Mouse (Mus musculus): ENCODE results near the gene Olfr1377.
"Not testable (repeated sequence)": the region's sequence is repeated elsewhere in the genome, so short reads cannot be mapped to it uniquely, and the experiment has no call there.

The Olfr1377 gene

GRCm38 (mm10) chr11:50981667-50982066, at the start of gene Olfr1377:
Gene Olfr1377, plus strand, starts transcription at chr11:50981967.
- DNase-seq: no peak

- no peak for DNase-seq
Measured at GRCm38 (mm10) chr11:50932040-50932439, 49.7 kb upstream of the Olfr1377 start.

GRCm38 (mm10) chr11:50938435-50938834, 43.3 kb upstream of the Olfr1377 start:
- DNase-seq: no peak

- DNase-seq: peak; percentile 78
Measured at GRCm38 (mm10) chr11:50939621-50940366, 42.0 kb upstream of the Olfr1377 start.

GRCm38 (mm10) chr11:50942386-50942785, 39.4 kb upstream of the Olfr1377 start:
- DNase-seq: no peak

- DNase-seq: no peak
Measured at GRCm38 (mm10) chr11:50943506-50943905, 38.3 kb upstream of the Olfr1377 start, which contains the start of gene 4933414I15Rik. Gene 4933414I15Rik, minus strand, starts transcription at chr11:50943765.

- no peak for DNase-seq
Measured at GRCm38 (mm10) chr11:50952290-50952689, 29.5 kb upstream of the Olfr1377 start.

GRCm38 (mm10) chr11:50953665-50954064, 28.1 kb upstream of the Olfr1377 start, which contains the start of gene Prop1:
Gene Prop1, minus strand, starts transcription at chr11:50953765.
- DNase-seq: no peak

GRCm38 (mm10) chr11:50964886-50965285, 16.9 kb upstream of the Olfr1377 start:
- no peak for DNase-seq

GRCm38 (mm10) chr11:50966230-50966629, 15.5 kb upstream of the Olfr1377 start, which contains the start of gene Olfr1378:
Gene Olfr1378, plus strand, starts transcription at chr11:50966530.
- DNase-seq: no peak

- no peak for DNase-seq
Measured at GRCm38 (mm10) chr11:50977216-50977615, 4.6 kb upstream of the Olfr1377 start.

GRCm38 (mm10) chr11:51003296-51003695, 21.5 kb downstream of the Olfr1377 start, which contains the start of gene Olfr51:
Gene Olfr51, plus strand, starts transcription at chr11:51003596.
- DNase-seq: no peak

- DNase-seq: no peak
Measured at GRCm38 (mm10) chr11:51011821-51012220, 30.1 kb downstream of the Olfr1377 start.

GRCm38 (mm10) chr11:51013936-51014335, 32.2 kb downstream of the Olfr1377 start, which contains the start of gene Olfr54:
Gene Olfr54, plus strand, starts transcription at chr11:51014236.
- DNase-seq: no peak

- DNase-seq: no peak
Measured at GRCm38 (mm10) chr11:51016341-51016740, 34.6 kb downstream of the Olfr1377 start.

- not testable (repeated sequence) for DNase-seq
Measured at GRCm38 (mm10) chr11:51026811-51027210, 45.0 kb downstream of the Olfr1377 start.

- DNase-seq: not testable (repeated sequence)
Measured at GRCm38 (mm10) chr11:51029381-51029780, 47.6 kb downstream of the Olfr1377 start.

- no peak for DNase-seq
Measured at GRCm38 (mm10) chr11:51030225-51030624, 48.5 kb downstream of the Olfr1377 start.

- DNase-seq: peak; percentile 64
Measured at GRCm38 (mm10) chr11:51032851-51033250, 51.1 kb downstream of the Olfr1377 start.

- DNase-seq: not testable (repeated sequence)
Measured at GRCm38 (mm10) chr11:51034141-51034540, 52.4 kb downstream of the Olfr1377 start.

GRCm38 (mm10) chr11:51035951-51036350, 54.2 kb downstream of the Olfr1377 start:
- DNase-seq: no peak

All from embryo, embryonic 11 days (tissue).